Mouse (Mus musculus) embryonic facial prominence, embryonic 14.5 days (tissue): ENCODE measurements around the gene Timp2. TPM values are rescaled to one million over a fixed set of nuclear protein-coding genes. Genes with fewer than 3 reads are reported as not detected.

Experiments
- ATAC-seq: fragments of 200-750 bp; cut with Nextera tagmentation; 2 replicates; pipeline ENCODE4 v1.8.0; 2017; ENCODE audit warnings: low read depth, moderate number of reproducible peaks, moderate TSS enrichment
- DNase-seq: peaks from one replicate; pipeline ENCODE4 v3.0.0-alpha.2; 2015; ENCODE audit warnings: low spot score
- H3K27ac ChIP-seq: fragments of 300-500 bp; sonication (generic); replicated peaks from 2 replicates; pipeline ENCODE4 v1.5.1; 2014; ENCODE audit warnings: low read depth, mild to moderate bottlenecking, low read length, moderate library complexity
- H3K27me3 ChIP-seq: fragments of 300-500 bp; sonication (generic); replicated peaks from 2 replicates; pipeline ENCODE4 v1.6.1; 2014; ENCODE audit warnings: low read length; ENCODE audit not compliant: control insufficient read depth, insufficient read depth
- H3K36me3 ChIP-seq: fragments of 300-500 bp; sonication (generic); 2 replicates; pipeline ENCODE4 v1.6.1; 2014; ENCODE audit warnings: low read length, mixed read lengths; ENCODE audit not compliant: control insufficient read depth, insufficient read depth
- H3K4me1 ChIP-seq: fragments of 300-500 bp; sonication (generic); 2 replicates; pipeline ENCODE4 v1.6.1; 2014; ENCODE audit warnings: antibody characterized with exemption, low read length; ENCODE audit not compliant: control insufficient read depth, insufficient read depth
- H3K4me2 ChIP-seq: fragments of 300-500 bp; sonication (generic); 2 replicates; pipeline ENCODE4 v1.6.1; 2014; ENCODE audit warnings: low read depth, mild to moderate bottlenecking, low read length, moderate library complexity, mixed read lengths
- H3K4me3 ChIP-seq: fragments of 300-500 bp; sonication (generic); 2 replicates; pipeline ENCODE4 v1.5.1; 2014; ENCODE audit warnings: low read depth, mild to moderate bottlenecking, low read length
- H3K9ac ChIP-seq: fragments of 300-500 bp; sonication (generic); 2 replicates; pipeline ENCODE4 v1.6.1; 2014; ENCODE audit warnings: low read depth, mild to moderate bottlenecking, low read length, moderate library complexity, mixed read lengths
- H3K9me3 ChIP-seq: fragments of 300-500 bp; sonication (generic); 2 replicates; pipeline ENCODE4 v1.6.1; 2016; ENCODE audit warnings: low read length; ENCODE audit not compliant: control insufficient read depth
- WGBS: fragments of 180-500 bp; shearing (Covaris S2); extraction: QIAGEN DNeasy Blood & Tissue Kit; methylation state at CpG from one replicate; pipeline ENCODE4 v1.1.7; 2014; 5-methylcytosine and 5-hydroxymethylcytosine counted together
- polyA plus RNA-seq: library from polyadenylated mRNA; unstranded; fragments of >200 nt; fragmentation: Nextera tagmentation; extraction: Ambion mirVana; gene quantifications from 2 replicates; pipeline ENCODE4 v1.2.1, GENCODE M21; 2014

Gene Timp2
- 182 and 196 TPM in 2 replicates for polyA plus RNA-seq

DNA sequence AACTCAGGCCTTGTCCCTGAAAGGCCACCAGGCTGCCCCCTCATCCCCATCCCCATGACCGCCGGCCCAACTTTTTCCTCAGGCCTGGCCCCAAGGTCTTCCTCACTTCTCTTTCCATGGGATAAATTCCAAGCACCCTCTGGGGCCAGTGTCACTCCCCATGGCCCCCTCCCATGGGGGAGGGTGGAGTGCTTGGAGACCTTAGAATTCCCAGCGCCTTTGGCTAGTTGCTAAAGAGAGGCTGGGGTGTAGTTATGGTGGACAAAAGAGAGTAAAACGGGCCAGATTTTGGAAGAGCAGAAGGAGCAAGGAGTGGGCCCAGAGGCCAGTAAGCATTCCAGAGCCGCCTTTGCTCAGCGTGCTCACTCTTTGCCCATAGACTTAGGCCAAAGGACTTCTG lies at the start of gene Timp2:
Gene Timp2, minus strand, starts transcription at position 101 of the 400 bp plus-strand sequence.
- WGBS: 39% methylated on average over 6 of the region's 6 CpGs
- H3K4me3 ChIP-seq: peak within 1 kb of the TSS; percentile 88
- no peaks in the 10 kb centered on the region for H3K9me3 ChIP-seq
- peaks cover 31% of the 10 kb centered on the region for H3K4me1 ChIP-seq
- DNase-seq: no peak
- peak within 1 kb of the TSS; percentile 97 for H3K9ac ChIP-seq
- peak within 1 kb of the TSS; percentile 97 for H3K27ac ChIP-seq
- H3K27me3 ChIP-seq: no peaks in the 10 kb centered on the region
- H3K4me2 ChIP-seq: peak within 1 kb of the TSS; percentile 77
- H3K36me3 ChIP-seq: peaks cover 13% of the 10 kb centered on the region; the same call in 1 of the 2 replicates
- no peak for ATAC-seq

- 92% methylated on average over 8 of the region's 8 CpGs for WGBS
- H3K36me3 ChIP-seq: peaks cover 46% of the 10 kb centered on the region
These were observed 49.8 kb upstream of the Timp2 start for GRCm38 (mm10) chr11:118405311-118405710.

DNA sequence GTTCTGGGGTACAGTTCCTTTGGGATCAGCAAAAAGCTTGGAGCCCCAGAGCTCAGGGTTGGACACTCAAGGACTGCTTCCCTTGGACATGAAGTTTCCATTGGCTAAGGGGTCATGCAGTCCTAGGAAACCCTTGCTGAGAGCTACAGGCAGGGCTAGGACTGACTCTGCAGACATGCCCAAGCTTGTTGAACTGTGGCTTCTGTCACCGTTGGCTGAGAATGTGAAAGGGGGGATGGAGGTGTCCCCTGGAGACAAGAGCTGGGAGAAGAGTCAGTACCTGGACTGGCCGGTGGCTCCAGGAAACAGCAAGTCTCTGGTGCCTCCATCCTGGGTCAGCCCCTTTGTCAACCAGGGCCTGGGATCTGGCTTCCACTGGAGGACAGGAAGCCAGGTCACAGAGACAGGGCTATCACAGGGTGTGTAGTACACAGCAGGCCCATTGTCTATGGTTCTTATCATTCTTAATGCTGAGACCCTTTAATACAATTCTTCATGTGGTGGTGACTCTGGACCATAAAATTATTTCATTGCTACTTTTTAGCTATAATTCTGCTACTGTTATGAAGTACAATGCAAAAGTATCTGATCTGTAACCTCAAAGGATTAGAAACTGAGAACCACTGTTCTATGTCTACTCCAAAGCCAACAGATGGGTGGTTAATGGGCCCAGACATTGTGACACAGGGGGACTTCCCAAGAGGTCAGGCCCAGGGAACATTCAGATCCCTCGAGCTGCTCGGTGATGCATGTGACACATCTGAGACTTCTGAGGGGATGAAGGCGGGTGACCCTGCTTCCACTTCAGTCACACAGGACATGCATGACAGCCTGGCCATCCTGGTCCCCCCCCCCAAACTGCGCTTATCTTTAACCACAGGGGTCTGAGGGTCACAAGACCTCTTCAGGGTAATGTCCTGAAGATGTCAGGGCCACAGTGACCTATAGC lies 48.7 kb upstream of the Timp2 start:
- WGBS: 82% methylated on average over 6 of the region's 6 CpGs
- Histone ChIP-seq H3K9ac (no peak overlapping the region), H3K4me1 (peaks cover 16% of the 10 kb centered on the region; the same call in 1 of the 2 replicates), H3K36me3 (peaks cover 35% of the 10 kb centered on the region), H3K27ac (no peak overlapping the region), H3K27me3 (no peaks in the 10 kb centered on the region), H3K9me3 (no peaks in the 10 kb centered on the region), H3K4me3 (no peak overlapping the region), H3K4me2 (no peak overlapping the region)
- ATAC-seq (no peak), DNase-seq (no peak)

More at GRCm38 (mm10) chr11:118405311-118405710, 49.8 kb upstream of the Timp2 start:
- H3K4me1 ChIP-seq: peaks cover 14% of the 10 kb centered on the region; the same call in 1 of the 2 replicates
- no peaks in the 10 kb centered on the region for H3K27me3 ChIP-seq
- H3K9me3 ChIP-seq: no peaks in the 10 kb centered on the region
- H3K4me2 ChIP-seq: no peak overlapping the region
- ATAC-seq: no peak
- H3K27ac ChIP-seq: no peak overlapping the region
- DNase-seq: no peak
- no peak overlapping the region for H3K4me3 ChIP-seq
- H3K9ac ChIP-seq: no peak overlapping the region

GRCm38 (mm10) chr11:118403183-118403582 lies 47.6 kb upstream of the Timp2 start:
- Histone ChIP-seq H3K36me3 (peaks cover 28% of the 10 kb centered on the region), H3K9ac (no peak overlapping the region), H3K4me2 (no peak overlapping the region), H3K27me3 (no peaks in the 10 kb centered on the region), H3K27ac (no peak overlapping the region), H3K4me1 (peaks cover 16% of the 10 kb centered on the region; the same call in 1 of the 2 replicates), H3K4me3 (no peak overlapping the region), H3K9me3 (no peaks in the 10 kb centered on the region)
- ATAC-seq (no peak), DNase-seq (no peak)
- WGBS: 88% methylated on average over 2 of the region's 2 CpGs

GRCm38 (mm10) chr11:118401760-118402280 lies 46.3 kb upstream of the Timp2 start, which contains the start of gene Lgals3bp:
Lgals3bp (minus strand) TSS chr11:118402092.
- ATAC-seq (peak; percentile 72), DNase-seq (peak; percentile 82)
- H3K27ac ChIP-seq: peak within 1 kb of the TSS; percentile 65
- H3K4me2 ChIP-seq: 0 out of 2 replicates have a peak within 1 kb of the TSS, but pooled peaks have one; percentile 12
- no peak within 1 kb of the TSS for H3K4me3 ChIP-seq
- WGBS: 39% methylated on average over 7 of the region's 7 CpGs
- H3K9ac ChIP-seq: peak within 1 kb of the TSS; percentile 30; the same call in 1 of the 2 replicates
- peaks cover 15% of the 10 kb centered on the region for H3K36me3 ChIP-seq
- peaks cover 16% of the 10 kb centered on the region; the same call in 1 of the 2 replicates for H3K4me1 ChIP-seq
- no peaks in the 10 kb centered on the region for H3K9me3 ChIP-seq
- no peaks in the 10 kb centered on the region for H3K27me3 ChIP-seq

GRCm38 (mm10) chr11:118401195-118401594 lies 45.7 kb upstream of the Timp2 start:
- no peak for ATAC-seq
- WGBS: 72% methylated on average over 4 of the region's 4 CpGs
- Histone ChIP-seq H3K9ac (0 out of 2 replicates have a peak overlapping the region, but pooled peaks have one; percentile 25), H3K27ac (peak overlapping the region; percentile 65; the same call in 1 of the 2 replicates), H3K4me1 (peaks cover 16% of the 10 kb centered on the region; the same call in 1 of the 2 replicates), H3K4me2 (no peak overlapping the region), H3K27me3 (no peaks in the 10 kb centered on the region), H3K36me3 (peaks cover 8% of the 10 kb centered on the region; the same call in 1 of the 2 replicates), H3K9me3 (no peaks in the 10 kb centered on the region), H3K4me3 (no peak overlapping the region)
- DNase-seq: no peak

- Histone ChIP-seq H3K9ac (no peak overlapping the region), H3K4me3 (no peak overlapping the region), H3K27ac (0 out of 2 replicates have a peak overlapping the region, but pooled peaks have one; percentile 65), H3K4me1 (peaks cover 16% of the 10 kb centered on the region; the same call in 1 of the 2 replicates), H3K4me2 (no peak overlapping the region), H3K9me3 (no peaks in the 10 kb centered on the region), H3K36me3 (0 out of 2 replicates have a peak, but pooled peaks cover 3% of the 10 kb centered on the region), H3K27me3 (no peaks in the 10 kb centered on the region)
- DNase-seq: peak; percentile 38
- 0 out of 2 replicates have a peak, but pooled peaks have one; percentile 6 for ATAC-seq
- WGBS: 33% methylated on average over 6 of the region's 6 CpGs
These were observed 45.0 kb upstream of the Timp2 start for GRCm38 (mm10) chr11:118400566-118400936.

DNA sequence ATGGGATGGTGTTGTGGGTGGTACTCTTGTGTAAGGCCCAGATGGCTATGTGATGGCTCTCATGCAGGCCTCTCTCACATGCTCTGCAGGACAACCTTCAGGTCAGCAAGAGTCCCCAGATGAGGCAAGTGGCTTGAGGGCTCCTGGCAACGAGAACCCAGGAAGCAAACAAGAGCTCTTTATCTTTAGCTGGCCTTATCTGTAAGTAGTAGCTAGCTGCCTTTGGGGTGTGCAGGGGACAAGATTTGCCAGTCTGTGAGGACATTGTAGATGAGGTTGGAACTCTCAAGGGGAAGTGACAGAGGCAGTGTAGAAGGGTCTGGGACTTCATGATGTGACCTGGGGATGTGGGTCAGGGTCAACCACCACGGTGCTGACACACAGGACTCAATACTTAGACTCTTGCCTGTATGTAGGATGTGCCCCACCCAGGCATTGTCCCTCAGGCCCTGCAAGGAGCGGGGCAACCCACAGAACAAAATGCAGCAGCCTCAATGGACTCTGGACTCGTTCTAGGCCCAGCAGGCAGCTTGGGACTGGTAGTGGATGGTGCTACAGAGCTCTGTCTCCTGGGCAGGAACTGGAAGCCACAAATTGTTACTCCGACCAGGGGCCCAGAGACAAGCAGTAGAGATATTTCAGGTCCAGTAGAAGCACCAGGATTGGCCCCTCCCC lies 44.5 kb upstream of the Timp2 start:
- no peak for DNase-seq
- H3K27me3 ChIP-seq: no peaks in the 10 kb centered on the region
- no peak overlapping the region for H3K4me2 ChIP-seq
- no peak overlapping the region for H3K27ac ChIP-seq
- H3K9ac ChIP-seq: no peak overlapping the region
- WGBS: 66% methylated on average over 5 of the region's 5 CpGs
- H3K4me1 ChIP-seq: peaks cover 16% of the 10 kb centered on the region; the same call in 1 of the 2 replicates
- H3K36me3 ChIP-seq: no peaks in the 10 kb centered on the region
- no peaks in the 10 kb centered on the region for H3K9me3 ChIP-seq
- H3K4me3 ChIP-seq: no peak overlapping the region
- ATAC-seq: no peak
